Mouse (Mus musculus) ES-Bruce4 (cell line): ENCODE measurements around the gene Asic2. TPM values are rescaled to one million over a fixed set of nuclear protein-coding genes. Genes with fewer than 3 reads are reported as not detected.

Experiments used
- H3K27ac ChIP-seq: 2 replicates; pipeline ENCODE4 v1.5.1; 2012; ENCODE audit warnings: low read length, inconsistent platforms; ENCODE audit not compliant: insufficient read depth
- H3K27me3 ChIP-seq: 2 replicates; pipeline ENCODE4 v1.6.1; 2012; ENCODE audit warnings: mild to moderate bottlenecking, low read length, inconsistent platforms; ENCODE audit not compliant: control insufficient read depth, poor library complexity, insufficient read depth, severe bottlenecking
- H3K36me3 ChIP-seq: 2 replicates; pipeline ENCODE4 v1.6.1; 2012; ENCODE audit warnings: inconsistent platforms, mild to moderate bottlenecking, low read length, moderate library complexity; ENCODE audit not compliant: control insufficient read depth, poor library complexity, insufficient read depth, severe bottlenecking
- H3K4me1 ChIP-seq: one replicate; pipeline ENCODE4 v1.8.1; 2011; ENCODE audit warnings: low read length; ENCODE audit not compliant: control insufficient read depth, insufficient read depth
- H3K4me3 ChIP-seq: 2 replicates; pipeline ENCODE4 v1.5.1; 2011; ENCODE audit warnings: low read depth, mild to moderate bottlenecking, low read length
- H3K9ac ChIP-seq: 2 replicates; pipeline ENCODE4 v1.6.1; 2012; ENCODE audit warnings: low read depth, mild to moderate bottlenecking, inconsistent platforms; ENCODE audit not compliant: poor library complexity, severe bottlenecking
- H3K9me3 ChIP-seq: replicated peaks from 2 replicates; pipeline ENCODE4 v1.6.1; 2012; ENCODE audit warnings: mild to moderate bottlenecking, low read length, inconsistent platforms; ENCODE audit not compliant: control insufficient read depth, poor library complexity, insufficient read depth, severe bottlenecking
- CTCF ChIP-seq: IDR thresholded peaks from one replicate; pipeline ENCODE4 v1.8.1; 2011; ENCODE audit warnings: low read depth, low read length
- EP300 ChIP-seq: IDR thresholded peaks from 2 replicates; pipeline ENCODE4 v1.6.1; 2011; ENCODE audit warnings: low read depth, low read length; ENCODE audit not compliant: insufficient read depth
- POLR2A ChIP-seq: IDR thresholded peaks from one replicate; pipeline ENCODE4 v1.8.1; 2011; ENCODE audit warnings: low read length; ENCODE audit not compliant: insufficient read depth
- polyA plus RNA-seq: library from polyadenylated mRNA; stranded (reverse); fragments of >200 nt; gene quantifications from 2 replicates; pipeline ENCODE4 v1.2.4, GENCODE M21; 2011; ENCODE audit warnings: low read depth; ENCODE audit not compliant: missing spikeins, insufficient read depth, insufficient read length

Asic2 gene
- polyA plus RNA-seq, 1 experiment = not detected

DNA sequence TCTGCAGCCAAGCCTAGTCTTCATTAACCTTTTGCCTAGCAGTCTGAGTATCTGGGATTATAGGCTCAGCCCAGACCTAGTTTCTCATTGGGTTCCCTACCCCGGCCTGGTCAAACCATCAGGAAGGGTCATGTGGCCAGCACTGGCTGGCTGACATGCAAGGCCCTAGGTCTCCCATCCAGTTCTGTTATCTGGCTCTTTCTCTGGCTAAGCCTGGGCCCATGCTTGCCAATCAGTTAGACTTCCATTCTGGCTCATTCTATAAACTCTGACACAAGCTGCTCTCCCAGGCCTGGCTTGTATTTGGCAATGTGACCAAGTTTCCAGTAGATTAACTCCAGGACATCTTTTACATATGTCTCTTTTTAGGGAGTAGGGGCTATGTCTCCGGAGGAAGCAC, 187.7 kb downstream of the Asic2 start:
- Histone ChIP-seq H3K36me3 (no peaks in the 10 kb centered on the region), H3K9me3 (no peaks in the 10 kb centered on the region), H3K27ac (no peak overlapping the region), H3K27me3 (no peaks in the 10 kb centered on the region), H3K4me1 (no peaks in the 10 kb centered on the region), H3K4me3 (no peak overlapping the region), H3K9ac (no peak overlapping the region)
- TF ChIP-seq CTCF = no peak
- TF ChIP-seq POLR2A = no peak
- TF ChIP-seq EP300 = no peak

DNA sequence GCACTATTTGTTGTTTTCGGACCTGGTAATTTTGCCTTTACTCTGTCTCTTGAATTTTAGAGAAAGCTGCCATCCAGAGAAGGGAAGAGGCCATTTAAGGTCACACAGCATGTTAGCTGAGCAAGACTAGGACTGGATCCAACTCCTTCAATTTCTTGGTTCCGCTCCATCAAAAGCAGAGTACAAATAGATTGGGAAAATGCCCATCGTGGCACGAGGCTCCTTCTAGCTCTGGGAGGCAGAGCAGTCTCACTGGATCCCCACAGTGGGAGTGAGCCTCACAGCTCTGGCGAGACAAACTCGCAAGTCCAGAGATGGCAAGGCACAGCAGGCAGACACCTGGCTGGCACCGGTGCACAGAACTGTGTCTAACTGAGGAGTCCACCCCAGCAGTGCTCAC, 188.4 kb downstream of the Asic2 start:
- no peaks in the 10 kb centered on the region for H3K4me1 ChIP-seq
- H3K4me3 ChIP-seq = no peak overlapping the region
- H3K27ac ChIP-seq = no peak overlapping the region
- TF ChIP-seq POLR2A (no peak), CTCF (no peak), EP300 (no peak)
- no peaks in the 10 kb centered on the region for H3K36me3 ChIP-seq
- H3K9ac ChIP-seq = no peak overlapping the region
- H3K9me3 ChIP-seq = no peaks in the 10 kb centered on the region
- no peaks in the 10 kb centered on the region for H3K27me3 ChIP-seq

DNA sequence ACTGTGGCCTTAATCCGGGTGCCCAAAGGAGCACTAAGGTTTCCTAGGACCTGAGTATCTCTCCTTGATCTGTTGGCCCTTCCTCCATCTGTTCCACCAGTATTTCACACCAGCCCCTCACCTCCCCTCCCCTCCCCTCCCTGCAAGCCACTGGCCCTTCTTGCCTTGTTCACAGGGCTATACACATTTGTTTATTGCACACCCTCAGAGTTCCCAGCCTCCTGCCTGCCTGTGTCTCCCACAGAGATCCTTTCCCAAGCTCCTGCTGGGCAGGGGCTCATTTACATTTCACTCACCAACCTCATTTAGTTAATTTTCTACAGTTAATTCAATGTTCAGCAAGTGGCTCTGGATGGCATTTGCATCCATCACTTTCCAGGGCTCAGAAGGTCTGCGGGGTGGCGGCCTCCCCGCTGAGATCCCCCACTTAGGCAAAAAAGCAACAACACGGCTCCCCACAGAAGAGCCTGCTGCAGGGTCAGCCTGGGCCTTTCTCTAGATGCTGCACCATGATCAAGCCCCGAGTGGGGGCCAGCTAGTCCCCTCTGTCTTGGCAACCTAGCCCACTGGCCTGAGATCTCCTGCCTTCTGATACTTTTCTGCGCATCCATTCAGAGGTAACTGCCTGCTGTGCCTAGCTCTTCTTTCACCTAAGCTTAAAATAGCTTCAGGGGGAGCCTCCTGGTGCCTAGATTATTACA, 196.9 kb downstream of the Asic2 start:
- no peaks in the 10 kb centered on the region for H3K36me3 ChIP-seq
- H3K9ac ChIP-seq = no peak overlapping the region
- H3K9me3 ChIP-seq = no peaks in the 10 kb centered on the region
- H3K4me1 ChIP-seq = no peaks in the 10 kb centered on the region
- no peaks in the 10 kb centered on the region for H3K27me3 ChIP-seq
- no peak for TF ChIP-seq POLR2A
- TF ChIP-seq EP300 = no peak
- TF ChIP-seq CTCF = no peak
- H3K27ac ChIP-seq = no peak overlapping the region
- no peak overlapping the region for H3K4me3 ChIP-seq

- Histone ChIP-seq H3K9ac (no peak overlapping the region), H3K27me3 (no peaks in the 10 kb centered on the region), H3K4me3 (no peak overlapping the region), H3K9me3 (no peaks in the 10 kb centered on the region), H3K36me3 (no peaks in the 10 kb centered on the region), H3K4me1 (no peaks in the 10 kb centered on the region), H3K27ac (no peak overlapping the region)
- TF ChIP-seq POLR2A (no peak), CTCF (no peak), EP300 (no peak)
Measured at GRCm38 (mm10) chr11:81769691-81770260, 198.5 kb downstream of the Asic2 start.

- Histone ChIP-seq H3K27me3 (no peaks in the 10 kb centered on the region), H3K36me3 (no peaks in the 10 kb centered on the region), H3K27ac (no peak overlapping the region), H3K4me1 (no peaks in the 10 kb centered on the region), H3K9me3 (no peaks in the 10 kb centered on the region), H3K4me3 (no peak overlapping the region), H3K9ac (no peak overlapping the region)
- no peak for TF ChIP-seq CTCF
- no peak for TF ChIP-seq POLR2A
- no peak for TF ChIP-seq EP300
Measured at GRCm38 (mm10) chr11:81768305-81768704, 200.0 kb downstream of the Asic2 start.

GRCm38 (mm10) chr11:81767781-81768180, 200.5 kb downstream of the Asic2 start:
- Histone ChIP-seq H3K9me3 (no peaks in the 10 kb centered on the region), H3K4me1 (no peaks in the 10 kb centered on the region), H3K9ac (no peak overlapping the region), H3K27me3 (no peaks in the 10 kb centered on the region), H3K36me3 (no peaks in the 10 kb centered on the region), H3K4me3 (no peak overlapping the region), H3K27ac (no peak overlapping the region)
- TF ChIP-seq POLR2A (no peak), EP300 (no peak), CTCF (no peak)
